Mouse (Mus musculus): ENCODE results near the gene Hebp1.

Gene Hebp1

DNA sequence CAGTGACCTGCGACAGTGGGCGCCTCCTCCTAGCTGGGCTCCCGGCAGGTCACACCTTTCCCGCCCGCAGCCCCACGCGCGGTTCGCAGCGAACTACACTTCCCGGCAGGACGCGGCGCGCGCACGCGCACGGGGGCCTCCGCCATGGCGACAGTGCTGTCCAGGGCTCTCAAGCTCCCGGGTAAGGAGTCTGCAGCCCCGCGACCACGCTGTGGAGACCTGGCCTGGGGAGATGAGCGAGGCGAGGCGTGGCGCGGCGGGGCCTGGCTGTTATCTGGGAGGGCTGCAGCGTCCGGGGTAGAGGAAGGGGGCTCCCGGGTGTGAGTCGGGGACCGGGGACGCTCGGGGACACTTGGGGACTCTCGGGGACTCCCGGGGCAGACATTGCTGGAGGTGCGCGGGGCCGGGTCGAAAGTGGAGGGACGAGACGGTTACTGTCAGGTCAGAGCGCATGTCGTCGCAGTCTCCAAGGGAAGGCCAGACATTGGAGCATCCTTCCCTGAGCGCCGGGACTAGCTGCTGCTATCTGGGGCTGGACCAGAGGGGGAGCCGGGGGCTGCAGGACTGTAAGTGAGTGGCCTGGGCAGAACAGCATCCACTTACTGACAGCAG lies at the start of gene Hebp1, which contains the start of gene Fam234b:
TSS of gene Hebp1 (minus strand) at position 102 of the 612 bp plus-strand sequence.
TSS of gene Fam234b (plus strand) at position 57 of the 612 bp plus-strand sequence.
- DNase-seq: peak; percentile 91 to 93

DNA sequence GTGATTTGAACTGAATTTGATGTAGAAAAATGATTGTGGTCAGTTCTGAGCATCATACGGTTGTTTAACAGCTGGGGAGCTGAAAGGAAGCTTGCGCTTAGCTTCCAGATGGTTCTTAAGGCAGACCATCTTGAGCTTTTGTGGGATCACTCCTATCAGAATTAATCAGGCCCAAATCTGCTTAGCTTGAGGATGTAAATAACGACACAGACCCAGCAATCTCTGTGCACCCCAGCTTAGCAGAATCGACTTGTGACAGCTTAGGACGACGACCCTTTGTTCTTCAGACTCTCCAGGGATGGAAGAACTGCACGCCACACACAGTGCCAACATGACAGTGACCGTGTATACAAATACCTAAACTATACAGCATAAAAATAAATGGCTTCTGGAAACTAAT lies 47.8 kb upstream of the Hebp1 start:
- DNase-seq: no peak

DNA sequence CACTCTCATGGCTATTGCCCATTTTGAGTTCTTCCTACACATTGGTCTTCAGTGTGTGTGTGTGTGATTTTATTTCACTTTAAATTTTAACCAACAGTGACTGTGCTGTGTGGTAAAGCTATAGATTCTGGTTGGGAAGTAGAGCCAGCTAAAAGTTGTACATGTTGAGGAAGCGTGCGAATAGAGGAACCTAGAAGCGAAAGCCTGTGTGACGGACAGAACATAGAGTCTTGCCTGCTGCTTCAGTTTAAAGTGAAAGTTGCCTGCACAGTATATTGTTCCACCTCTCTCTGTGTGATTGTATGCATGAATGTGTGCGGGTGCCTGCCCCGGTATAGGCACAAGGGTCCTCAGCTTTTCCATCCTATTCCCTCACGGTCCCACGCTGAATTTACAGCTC lies 42.5 kb upstream of the Hebp1 start:
- no peak for DNase-seq

DNA sequence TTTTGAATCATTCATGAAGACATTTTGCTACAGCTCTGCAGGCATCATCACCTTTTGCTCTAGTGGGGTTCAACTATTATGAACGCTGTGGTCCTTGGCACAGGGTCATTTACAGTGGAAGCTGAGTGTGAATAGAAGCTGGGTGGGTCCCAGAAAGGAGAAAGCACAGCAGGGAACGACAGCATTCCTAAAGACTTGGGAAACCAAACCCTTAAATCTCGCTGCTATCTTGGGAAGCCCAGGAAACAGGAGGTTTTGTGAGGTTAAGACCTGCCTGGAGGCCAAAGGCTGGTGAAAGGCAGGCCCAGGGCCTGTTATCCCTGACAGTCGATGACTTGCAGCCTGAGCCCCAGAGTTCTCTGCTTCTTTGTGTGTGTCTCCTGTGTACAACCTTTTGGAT lies 40.4 kb upstream of the Hebp1 start:
- no peak for DNase-seq

DNA sequence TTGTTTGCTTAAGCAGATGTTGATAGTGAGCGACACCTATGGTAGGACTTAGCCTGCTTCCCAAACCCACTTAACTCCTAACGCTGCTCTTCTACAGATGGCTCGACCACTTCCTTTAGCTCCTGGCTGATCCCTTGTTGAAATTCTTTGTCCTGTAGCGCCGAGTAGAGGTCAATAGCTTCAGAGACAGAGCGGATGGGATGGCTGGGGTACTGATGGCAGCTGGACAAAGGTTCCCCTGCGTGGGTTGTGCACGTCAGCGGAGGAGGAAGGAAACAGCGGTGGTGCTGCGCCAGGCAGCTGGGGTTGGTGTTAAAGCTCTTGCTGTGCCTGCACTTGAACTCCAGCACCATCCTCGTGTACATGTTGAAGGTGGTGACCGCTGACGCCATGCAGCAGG lies 39.5 kb upstream of the Hebp1 start:
- DNase-seq: no peak

DNA sequence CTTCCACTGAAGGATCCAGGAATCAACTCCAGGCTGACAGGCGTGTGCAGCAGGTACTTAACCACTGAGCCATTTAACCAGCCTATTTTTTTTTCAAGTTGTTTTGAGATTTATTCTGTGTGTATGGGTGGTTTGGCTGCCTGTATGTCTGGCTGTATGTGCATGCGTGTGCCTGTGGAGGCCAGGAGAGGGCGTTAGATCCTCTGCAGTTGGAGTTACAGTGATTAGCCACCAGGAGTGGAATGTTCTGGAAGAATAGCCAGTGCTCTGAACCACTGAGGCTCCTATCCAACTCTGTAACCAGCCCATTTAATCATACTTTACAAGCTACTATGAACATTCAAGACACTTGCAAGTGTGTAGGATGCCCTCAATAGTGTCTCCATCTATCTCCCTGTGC lies 38.8 kb upstream of the Hebp1 start:
- DNase-seq: no peak

DNA sequence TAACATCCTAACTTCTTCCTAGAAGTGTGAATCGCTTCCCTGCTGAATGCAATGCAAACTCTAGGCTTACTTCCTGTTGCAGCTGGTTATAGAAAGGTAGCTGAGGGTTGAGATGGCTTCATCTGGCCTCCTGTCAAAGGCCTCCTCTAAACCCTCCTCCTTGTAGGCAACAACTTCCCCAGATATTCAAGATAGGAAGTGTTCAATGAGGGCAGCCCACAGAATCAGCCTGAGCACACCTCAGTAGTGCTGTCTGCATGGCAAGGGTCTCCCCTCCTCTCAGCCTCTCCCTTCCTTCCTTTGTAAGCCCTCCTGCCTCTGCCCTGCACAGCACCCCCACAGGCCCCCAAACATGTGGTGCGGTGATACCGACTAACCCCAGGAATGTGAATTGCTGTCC lies 37.9 kb upstream of the Hebp1 start:
- DNase-seq: no peak

DNA sequence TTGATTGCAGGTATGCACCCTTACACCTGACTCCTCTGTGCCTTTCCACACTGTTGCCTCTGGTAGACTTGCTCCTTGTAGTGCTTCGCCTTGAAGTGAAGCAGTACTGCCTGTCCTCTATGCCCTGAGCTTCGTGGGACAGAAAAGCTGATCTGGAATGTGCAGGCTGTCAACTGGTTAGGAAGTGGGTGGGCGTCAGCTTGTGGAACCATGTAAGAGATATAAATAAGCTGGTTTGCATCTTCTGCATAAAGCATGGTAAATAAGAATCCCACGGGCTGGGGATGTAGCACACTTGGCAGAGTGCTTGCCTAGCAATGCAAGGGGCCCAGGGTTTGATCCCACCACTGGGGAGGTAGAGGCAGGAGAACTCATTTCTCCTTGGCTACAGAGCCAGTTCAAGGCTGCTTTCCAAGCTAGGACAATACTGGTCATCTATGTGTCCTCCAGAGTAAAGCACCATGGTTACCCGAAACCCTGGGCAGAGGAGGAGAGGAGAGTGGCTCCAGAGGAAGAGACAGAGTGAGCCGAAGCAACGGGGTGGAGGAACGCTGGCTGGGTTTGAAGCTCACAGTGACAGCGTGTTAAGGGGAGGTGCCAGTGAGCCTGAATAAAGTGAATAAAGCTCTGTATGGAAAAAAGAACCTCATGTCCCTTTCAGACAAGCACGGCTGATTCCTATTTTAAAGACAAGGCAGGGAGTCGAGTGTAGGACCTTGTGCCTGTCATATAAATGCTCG lies 34.8 kb upstream of the Hebp1 start:
- no peak for DNase-seq

DNA sequence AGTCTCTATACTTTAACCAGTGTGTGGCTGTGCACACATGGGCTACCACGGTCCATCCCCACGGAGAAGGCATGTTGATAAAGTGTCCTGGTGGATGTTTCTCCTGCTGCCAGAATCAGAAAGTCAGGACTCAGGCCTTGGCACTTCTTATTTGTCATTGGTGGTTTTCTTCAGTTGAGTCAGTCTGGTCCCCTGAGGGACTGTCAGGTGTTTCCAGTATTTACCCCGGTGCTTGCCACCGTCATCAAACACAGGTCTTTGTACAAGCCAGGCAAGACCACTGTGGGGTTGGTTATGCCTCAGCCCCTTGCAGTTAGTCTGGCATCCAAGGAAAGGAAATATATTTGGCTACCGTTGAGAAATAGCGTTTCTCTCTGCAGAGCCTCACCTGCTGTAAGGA lies 32.8 kb upstream of the Hebp1 start:
- DNase-seq: no peak

DNA sequence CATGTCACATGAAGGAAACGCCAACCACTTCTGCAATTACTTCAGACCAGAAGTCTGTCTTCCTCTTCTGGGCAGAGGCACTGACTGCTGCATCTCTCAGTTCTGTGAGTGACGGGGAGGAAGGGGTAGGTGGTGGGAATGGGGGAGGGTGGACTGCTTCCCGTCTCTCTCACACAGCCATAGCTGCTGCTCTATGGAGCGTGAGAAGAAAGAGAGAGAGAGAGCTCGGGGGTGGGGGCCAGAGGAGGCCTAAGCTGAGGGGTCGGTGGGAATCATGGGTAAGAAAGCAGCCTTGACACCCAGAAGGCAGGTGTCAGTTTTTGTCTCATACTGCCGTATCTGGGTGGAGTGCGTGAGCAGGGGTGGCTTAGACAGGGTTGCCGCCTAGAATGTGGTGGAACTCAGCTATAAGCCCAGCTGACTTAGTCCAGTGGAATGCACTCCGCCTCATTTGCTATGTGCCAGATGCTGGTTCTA lies 30.7 kb upstream of the Hebp1 start:
- DNase-seq: no peak

DNA sequence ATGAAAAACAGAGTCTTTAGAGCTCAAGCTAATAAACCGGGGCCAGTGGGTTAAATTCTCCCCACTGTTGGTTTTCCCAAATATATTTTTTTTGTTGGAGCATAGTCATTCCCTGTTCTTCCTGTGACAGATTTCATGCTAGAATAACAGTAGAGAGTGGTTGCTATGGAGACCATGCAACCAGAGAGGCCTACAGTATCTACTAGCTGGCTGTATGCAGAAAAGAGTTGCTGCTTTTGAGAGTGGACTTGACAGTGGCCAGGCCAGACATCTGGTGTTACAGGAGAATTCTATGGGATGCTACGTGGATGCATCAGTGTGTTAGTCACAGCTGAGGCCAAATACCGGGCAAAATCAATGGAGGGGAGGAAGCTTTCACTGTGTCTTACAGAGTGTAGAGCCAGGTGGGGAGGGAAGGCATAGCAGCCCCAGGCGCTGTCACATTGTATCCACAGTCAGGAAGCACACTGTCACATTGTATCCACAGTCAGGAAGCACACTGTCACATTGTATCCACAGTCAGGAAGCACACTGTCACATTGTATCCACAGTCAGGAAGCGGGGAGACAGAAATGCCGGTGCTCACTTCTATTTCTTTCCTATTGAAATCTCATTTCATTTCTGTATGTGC lies 26.1 kb upstream of the Hebp1 start:
- DNase-seq: no peak

DNA sequence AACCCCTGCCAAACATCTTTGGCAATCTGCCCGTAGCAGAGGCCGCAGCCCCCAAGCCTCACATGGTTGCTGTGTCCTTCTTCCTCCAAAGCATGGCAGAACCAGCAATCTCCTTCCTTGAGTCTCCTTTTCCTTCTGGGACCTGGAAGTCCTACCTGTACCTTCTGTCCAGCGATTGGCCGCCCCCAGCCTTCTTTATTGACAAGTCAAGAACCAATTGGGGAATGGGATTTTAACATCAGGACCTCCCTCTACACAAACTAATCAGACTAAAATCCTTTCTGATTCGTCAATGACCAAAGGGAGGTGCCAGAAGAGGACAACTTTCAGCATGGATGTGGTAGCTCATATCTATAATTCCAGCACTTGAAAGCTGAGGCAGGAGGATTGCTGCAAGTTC lies 22.1 kb upstream of the Hebp1 start:
- peak; percentile 22 to 24 for DNase-seq

DNA sequence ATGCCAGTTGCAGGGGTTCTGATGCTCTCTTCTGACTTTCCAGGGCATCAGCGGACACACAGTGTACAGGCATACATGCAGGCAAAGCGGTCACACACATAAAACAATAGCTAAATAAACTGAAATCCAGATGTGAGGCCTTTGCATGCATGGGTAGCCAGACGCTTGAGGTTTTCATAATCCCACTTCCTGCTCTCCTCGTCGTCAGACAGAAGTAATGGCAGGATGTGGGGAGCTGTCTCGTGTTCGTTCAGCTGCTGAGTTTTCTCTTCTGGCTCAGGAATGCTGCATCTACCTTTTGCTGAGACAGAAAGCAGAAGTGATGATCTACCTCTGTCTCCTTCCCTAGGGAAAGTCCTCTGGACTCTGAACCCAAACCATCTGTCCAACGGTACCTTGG lies 20.5 kb upstream of the Hebp1 start:
- no peak for DNase-seq

DNA sequence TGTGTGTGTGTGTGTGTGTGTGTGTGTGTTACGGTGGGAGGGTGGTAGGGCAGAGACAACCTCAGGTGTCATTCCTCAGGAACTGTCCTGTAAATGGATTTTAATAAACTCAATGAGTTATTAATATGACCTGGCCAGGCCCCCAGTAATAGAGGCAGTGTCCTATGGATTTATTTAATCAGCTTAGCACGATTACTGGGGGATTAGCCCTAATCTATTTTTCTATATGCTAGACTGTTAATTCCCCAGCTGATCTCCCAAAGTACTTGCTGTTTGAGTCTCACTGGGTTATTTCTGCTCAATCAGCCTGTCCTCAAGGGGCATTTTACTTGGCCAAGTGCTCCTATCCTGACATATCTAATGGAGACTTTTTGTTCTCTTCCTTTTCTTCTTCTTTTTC lies 14.8 kb upstream of the Hebp1 start:
- DNase-seq: no peak

DNA sequence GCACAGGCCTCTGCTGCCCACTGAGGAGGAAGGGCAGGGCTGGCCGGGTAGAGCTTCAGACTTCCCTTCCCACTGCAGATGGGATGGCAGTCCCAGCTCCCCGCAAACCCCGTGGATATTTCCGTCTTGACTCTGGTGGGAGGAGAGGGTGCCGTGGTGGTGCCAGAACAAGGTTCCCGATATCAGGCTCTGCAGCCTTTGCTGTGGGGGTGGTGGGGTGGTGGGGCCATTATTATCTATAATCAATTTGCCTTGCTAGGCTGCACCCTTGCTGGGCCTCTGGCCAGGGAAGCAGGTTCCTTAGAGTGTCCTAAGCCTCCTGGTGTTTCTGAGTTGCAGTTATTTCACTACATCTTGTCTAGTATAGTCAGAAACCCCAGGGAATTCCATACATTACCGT lies 13.3 kb upstream of the Hebp1 start:
- DNase-seq: no peak

DNA sequence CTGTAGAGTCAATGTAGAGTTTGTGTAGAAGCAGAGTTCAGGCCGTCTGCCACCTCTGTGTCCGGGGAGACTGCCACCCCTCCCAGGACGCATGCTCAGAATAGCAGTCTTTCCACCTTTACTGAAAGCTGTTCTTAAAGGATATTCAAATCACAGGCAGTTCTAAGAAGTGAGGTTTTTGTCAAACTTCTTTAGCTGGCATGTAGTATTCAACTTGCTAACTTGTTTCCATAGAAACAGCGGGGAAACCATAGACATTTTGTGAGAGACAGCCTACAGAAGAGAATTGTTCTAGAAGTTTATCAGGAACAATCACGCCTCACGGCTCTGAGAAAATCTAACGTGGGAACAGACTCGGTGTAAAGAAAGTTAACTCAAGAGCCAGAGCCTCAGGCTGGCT lies 9.1 kb upstream of the Hebp1 start:
- no peak for DNase-seq

DNA sequence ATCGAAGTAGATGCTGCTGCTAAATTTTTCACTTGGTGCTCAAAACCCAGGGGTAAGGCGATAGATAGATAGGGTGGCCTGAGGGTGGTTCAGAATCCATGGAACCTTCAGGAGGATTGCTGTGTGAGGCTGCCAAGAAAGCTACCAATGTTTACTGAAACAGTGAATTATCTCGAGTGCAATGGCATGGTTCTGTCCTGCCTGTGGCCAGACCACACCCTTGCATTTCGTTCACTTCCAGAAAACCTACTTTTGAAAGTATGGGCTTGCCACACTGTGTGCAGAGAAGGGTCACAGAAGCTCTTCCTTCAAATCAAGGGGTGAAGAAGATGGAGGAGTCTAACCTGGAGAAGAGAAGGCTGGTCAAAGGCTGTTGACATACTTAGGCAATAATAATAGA lies 8.0 kb upstream of the Hebp1 start:
- no peak for DNase-seq

DNA sequence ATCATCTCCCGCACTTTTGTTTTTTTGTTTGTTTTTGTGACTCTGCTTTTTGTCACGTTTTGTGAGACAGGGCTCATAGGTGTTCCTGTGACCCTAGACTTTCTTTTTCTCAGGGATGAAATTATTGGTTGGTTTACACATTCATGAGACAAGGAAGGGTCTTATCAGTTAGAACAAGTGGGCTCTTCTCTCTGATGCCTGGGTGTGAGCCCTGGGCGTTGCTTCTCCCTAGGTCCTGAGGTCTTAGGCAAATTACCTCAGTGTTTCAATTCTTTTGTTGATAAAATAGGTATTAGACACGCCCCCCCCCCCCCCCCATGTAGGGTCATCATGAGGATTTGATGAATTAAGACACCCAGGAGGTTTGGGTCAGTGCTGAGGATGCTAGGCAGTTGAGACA lies 7.0 kb upstream of the Hebp1 start:
- no peak for DNase-seq

DNA sequence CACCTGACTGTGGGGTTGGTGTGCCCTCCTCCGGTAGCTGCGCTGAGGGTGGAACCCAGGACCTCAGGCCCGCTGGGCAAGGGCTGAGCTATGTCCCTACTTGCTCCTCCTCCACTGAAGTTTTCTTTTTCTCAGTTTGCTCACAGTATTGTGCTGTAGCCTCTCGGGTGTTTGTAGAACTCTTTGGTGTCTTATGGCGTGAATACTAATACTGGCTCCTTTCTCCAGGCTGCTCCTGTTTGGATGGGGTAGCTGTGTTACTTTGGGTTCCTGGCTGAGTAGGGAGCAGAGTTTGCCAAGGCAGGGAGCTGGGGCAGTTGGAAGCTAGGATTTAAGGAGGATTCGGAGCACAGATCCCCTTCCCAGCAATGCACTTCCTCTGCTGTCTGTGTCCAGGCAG lies 5.9 kb upstream of the Hebp1 start:
- no peak for DNase-seq

DNA sequence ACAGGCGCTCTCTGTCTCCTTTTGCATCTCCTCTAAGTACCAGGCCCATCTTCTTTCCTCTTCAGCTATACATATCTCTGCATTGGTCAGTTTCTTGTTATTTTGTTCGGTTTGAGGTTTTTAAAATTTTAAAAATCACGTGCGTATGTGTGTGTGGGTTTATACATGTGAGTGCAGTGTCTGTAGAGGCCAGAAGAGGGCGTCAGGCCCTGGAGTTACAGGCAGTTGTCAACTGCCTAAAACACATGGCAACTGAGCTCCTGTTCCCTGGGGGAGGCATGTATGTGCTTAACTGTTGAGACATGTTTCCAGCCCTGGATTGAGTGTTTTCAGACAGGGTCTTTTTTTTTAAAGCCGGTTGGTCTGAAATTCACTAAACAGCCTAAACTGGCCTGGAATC lies 4.8 kb upstream of the Hebp1 start:
- no peak for DNase-seq

DNA sequence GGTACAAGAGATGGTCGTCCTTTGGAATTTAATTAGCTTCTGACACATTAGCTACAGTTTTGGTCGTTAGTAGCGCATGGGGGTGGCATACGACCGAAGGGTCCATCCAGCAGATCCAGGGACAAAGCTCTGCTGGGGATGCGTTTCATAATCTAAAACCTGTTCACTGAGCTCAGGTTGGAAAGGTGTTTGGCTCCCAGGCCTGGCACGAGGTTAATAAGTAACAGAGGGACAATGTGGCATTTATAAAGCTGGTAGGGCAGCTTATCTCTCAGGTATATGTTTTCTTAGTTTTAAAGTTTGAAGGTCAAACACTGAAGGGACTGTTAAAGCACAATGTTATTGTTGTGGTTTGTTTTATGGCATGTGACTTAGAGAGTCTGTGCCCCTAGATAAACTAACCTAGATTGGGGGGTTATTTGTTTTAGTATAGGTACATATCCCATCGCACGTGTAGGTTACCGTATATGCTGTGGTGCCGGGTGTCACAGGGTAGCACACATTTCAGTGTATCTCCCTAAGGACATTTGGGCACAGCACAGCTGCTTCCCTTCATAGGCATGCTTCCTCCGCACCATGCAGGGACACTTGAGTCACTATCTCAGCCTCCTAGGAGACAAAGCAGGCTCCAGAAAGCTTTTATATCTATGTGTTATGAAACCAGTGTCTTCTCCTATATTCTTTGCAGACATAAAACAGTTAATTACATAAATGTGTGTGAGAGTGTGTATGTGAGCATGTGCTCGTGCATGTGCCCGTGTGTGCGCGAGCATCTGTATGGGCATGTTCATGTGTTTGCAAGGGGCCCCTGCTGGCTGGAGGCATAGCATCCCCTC lies 2.5 kb upstream of the Hebp1 start:
- no peak for DNase-seq

DNA sequence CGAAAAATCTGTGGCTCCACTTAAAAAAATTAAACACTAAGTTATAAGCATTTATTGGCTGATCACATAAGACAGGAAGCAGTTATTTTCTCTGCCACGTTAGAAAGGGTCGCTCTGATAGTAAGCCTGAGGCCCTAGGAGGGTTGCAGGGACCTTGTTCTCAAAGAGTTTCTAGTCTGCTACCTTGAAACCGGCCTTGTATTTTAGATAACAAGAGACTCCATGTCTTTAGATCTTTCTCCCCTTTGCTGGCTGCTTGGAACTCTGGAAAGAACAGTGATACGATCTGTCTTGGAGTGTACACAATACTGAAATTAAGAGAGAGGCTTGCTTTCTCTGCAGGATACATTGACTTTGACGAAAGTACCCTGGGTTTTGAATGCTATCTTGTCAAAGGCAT lies 904 bp upstream of the Hebp1 start:
- DNase-seq: no peak

DNA sequence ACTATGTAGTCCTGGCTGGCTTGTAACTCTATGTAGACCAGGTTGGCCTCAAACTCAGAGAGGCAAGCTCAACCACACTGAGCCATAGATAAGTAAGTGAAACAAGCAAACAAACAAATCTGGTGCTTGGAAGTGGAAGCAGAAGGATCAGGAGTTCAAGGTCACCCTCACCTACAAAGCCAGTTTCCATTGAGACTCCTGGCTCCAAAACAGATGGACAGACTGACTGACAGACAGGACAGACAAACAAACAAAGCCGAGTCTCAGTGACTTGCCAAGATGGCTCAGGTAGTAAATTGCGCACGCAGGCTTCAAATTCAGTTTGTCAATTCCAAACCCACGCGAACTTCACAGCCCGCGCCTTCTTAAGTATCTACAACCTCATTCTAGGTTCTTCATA lies 376 bp downstream of the Hebp1 start:
- DNase-seq: no peak
